Mouse (Mus musculus): ENCODE results near the gene Aplnr. TPM values are rescaled to one million over a fixed set of nuclear protein-coding genes. Genes with fewer than 3 reads are reported as not detected.

Aplnr gene
- total RNA-seq, 2 experiments from 2014 or later: 4.2 to 7.1 TPM

GRCm38 (mm10) chr2:85136831-85137520 lies 951 bp downstream of the Aplnr start:
- no peak for DNase-seq (ENCODE audit: low spot score in 2 of 2)

- DNase-seq (ENCODE audit: low spot score in 2 of 2): no peak
Observed at GRCm38 (mm10) chr2:85137601-85138140, 1.6 kb downstream of the Aplnr start.

- DNase-seq (ENCODE audit: low spot score in 2 of 2): no peak
Observed at GRCm38 (mm10) chr2:85138143-85138542, 2.1 kb downstream of the Aplnr start.

- DNase-seq (ENCODE audit: low spot score in 2 of 2): no peak
Observed at GRCm38 (mm10) chr2:85139393-85139792, 3.4 kb downstream of the Aplnr start.

- no peak for DNase-seq (ENCODE audit: low spot score in 2 of 2)
Observed at GRCm38 (mm10) chr2:85139846-85140245, 3.8 kb downstream of the Aplnr start.

GRCm38 (mm10) chr2:85140833-85141232 lies 4.8 kb downstream of the Aplnr start:
- no peak for DNase-seq (ENCODE audit: low spot score in 2 of 2)

GRCm38 (mm10) chr2:85144908-85145307 lies 8.9 kb downstream of the Aplnr start:
- no peak for DNase-seq (ENCODE audit: low spot score in 2 of 2)

- no peak for DNase-seq (ENCODE audit: low spot score in 2 of 2)
Observed at GRCm38 (mm10) chr2:85145346-85145745, 9.3 kb downstream of the Aplnr start.

- DNase-seq (ENCODE audit: low spot score in 2 of 2): no peak
Observed at GRCm38 (mm10) chr2:85147481-85147880, 11.5 kb downstream of the Aplnr start.

- no peak for DNase-seq (ENCODE audit: low spot score in 2 of 2)
Observed at GRCm38 (mm10) chr2:85150373-85150772, 14.3 kb downstream of the Aplnr start.

- DNase-seq (ENCODE audit: low spot score in 2 of 2): no peak
Observed at GRCm38 (mm10) chr2:85151233-85151632, 15.2 kb downstream of the Aplnr start.

- peak in 1 of 2 experiments; percentile 13 for DNase-seq (ENCODE audit: low spot score in 2 of 2)
Observed at GRCm38 (mm10) chr2:85155334-85155733, 19.3 kb downstream of the Aplnr start.

GRCm38 (mm10) chr2:85156136-85156535 lies 20.1 kb downstream of the Aplnr start:
- DNase-seq (ENCODE audit: low spot score in 2 of 2): no peak

- DNase-seq (ENCODE audit: low spot score in 2 of 2): no peak
Observed at GRCm38 (mm10) chr2:85157382-85157781, 21.4 kb downstream of the Aplnr start.

- DNase-seq (ENCODE audit: low spot score in 2 of 2): no peak
Observed at GRCm38 (mm10) chr2:85160901-85161637, 25.0 kb downstream of the Aplnr start.

GRCm38 (mm10) chr2:85161638-85162093 lies 25.6 kb downstream of the Aplnr start:
- DNase-seq (ENCODE audit: low spot score in 2 of 2): no peak

GRCm38 (mm10) chr2:85163311-85164047 lies 27.5 kb downstream of the Aplnr start:
- no peak for DNase-seq (ENCODE audit: low spot score in 2 of 2)

- no peak for DNase-seq (ENCODE audit: low spot score in 2 of 2)
Observed at GRCm38 (mm10) chr2:85167624-85168023, 31.6 kb downstream of the Aplnr start.

- no peak for DNase-seq (ENCODE audit: low spot score in 2 of 2)
Observed at GRCm38 (mm10) chr2:85168327-85168726, 32.3 kb downstream of the Aplnr start.

- no peak for DNase-seq (ENCODE audit: low spot score in 2 of 2)
Observed at GRCm38 (mm10) chr2:85172071-85172762, 36.2 kb downstream of the Aplnr start.

GRCm38 (mm10) chr2:85172763-85173103 lies 36.7 kb downstream of the Aplnr start:
- DNase-seq (ENCODE audit: low spot score in 2 of 2): no peak
